In genomic region chr6:146298712-146299111, GRCm38 (mm10) we compare ENCODE assay signal across 10 mouse cellular contexts.
DNase-seq lines count a peak whose midpoint lies in the region; ATAC-seq and TF ChIP-seq lines count a peak whose summit lies in the region.
"Had no signal": no experiment of that assay in that cellular context is flagged by ENCODE, and none has a peak within 500 bp of the region (broad histone marks: within the 10 kb centered on the region; RNA-seq: fewer than 3 reads in every experiment).

No protein-coding gene starts in this region.

- TF ChIP-seq POLR2A in thymus, adult 2 months (IDR thresholded peaks at IDR 0.05; ENCODE audit: control insufficient read depth, extremely low read depth, insufficient read depth, low read length, poor library complexity): no peak

- H3K36me3 ChIP-seq in hindbrain, postnatal 0 days (ENCODE audit: insufficient read depth, low read length): no peaks in the 10 kb centered on the region
- no peaks in the 10 kb centered on the region for H3K36me3 ChIP-seq in hindbrain, embryonic 16.5 days (ENCODE audit: control insufficient read depth, insufficient read depth, low read length)
- H3K36me3 ChIP-seq in thymus, adult 2 months (ENCODE audit: control insufficient read depth, insufficient read depth, low read length): peaks cover 20% of the 10 kb centered on the region
- H3K36me3 ChIP-seq: liver, embryonic 13.5 days had no signal

- no peak overlapping the region for H3K4me3 ChIP-seq in hindbrain, postnatal 0 days (ENCODE audit: low read length)
- no peak overlapping the region for H3K4me3 ChIP-seq in hindbrain, embryonic 16.5 days (ENCODE audit: low read length)
- no peak overlapping the region for H3K4me3 ChIP-seq in thymus, adult 2 months (ENCODE audit: control insufficient read depth, insufficient read depth, low read length)
- H3K4me3 ChIP-seq: liver, embryonic 13.5 days had no signal

- H3K27me3 ChIP-seq in hindbrain, postnatal 0 days (ENCODE audit: insufficient read depth, low read length): no peaks in the 10 kb centered on the region
- H3K27me3 ChIP-seq in hindbrain, embryonic 16.5 days (replicated peaks; ENCODE audit: control insufficient read depth, insufficient read depth, low read length): no peaks in the 10 kb centered on the region
- H3K27me3 ChIP-seq in thymus, adult 2 months (ENCODE audit: control insufficient read depth, insufficient read depth, low read length): no peaks in the 10 kb centered on the region
- H3K27me3 ChIP-seq: liver, embryonic 13.5 days had no signal

- no peak for DNase-seq in hindbrain, postnatal 0 days (ENCODE audit: low spot score)
- DNase-seq in thymus, adult 2 months: peak; percentile 22
- no peak for DNase-seq in thymus, adult 18-20 months
- DNase-seq in adrenal gland, postnatal 4 days (ENCODE audit: low spot score in 2 of 2): no peak
- DNase-seq in right cerebral cortex, postnatal 14 days: no peak
- DNase-seq in right cerebral cortex, postnatal 36 days (ENCODE audit: low spot score in 2 of 2): no peak
- DNase-seq: kidney, postnatal 14 days; liver, embryonic 13.5 days had no signal

- no peaks in the 10 kb centered on the region for H3K9me3 ChIP-seq in hindbrain, postnatal 0 days (ENCODE audit: low read length)
- H3K9me3 ChIP-seq in hindbrain, embryonic 16.5 days (ENCODE audit: control insufficient read depth, low read length): no peaks in the 10 kb centered on the region
- H3K9me3 ChIP-seq: liver, embryonic 13.5 days had no signal

- TF ChIP-seq CTCF in hindbrain, postnatal 0 days (IDR thresholded peaks at IDR 0.05; ENCODE audit: low read depth): peak; percentile 55
- TF ChIP-seq CTCF in thymus, adult 2 months (IDR thresholded peaks at IDR 0.05; ENCODE audit: borderline replicate concordance, control insufficient read depth, extremely low read depth, insufficient read depth, low read length, poor library complexity): no peak

- H3K4me2 ChIP-seq in hindbrain, postnatal 0 days (ENCODE audit: low read depth, low read length): no peak overlapping the region
- H3K4me2 ChIP-seq in hindbrain, embryonic 16.5 days (ENCODE audit: low read length): no peak overlapping the region
- H3K4me2 ChIP-seq: liver, embryonic 13.5 days had no signal

- H3K27ac ChIP-seq in hindbrain, postnatal 0 days: no peak overlapping the region
- H3K27ac ChIP-seq in hindbrain, embryonic 16.5 days (ENCODE audit: low read depth, low read length): no peak overlapping the region
- H3K27ac ChIP-seq in thymus, adult 2 months (ENCODE audit: control insufficient read depth, insufficient read depth, low read length): no peak overlapping the region
- H3K27ac ChIP-seq: liver, embryonic 13.5 days had no signal

- 0 out of 2 replicates have a peak, but pooled peaks cover 3% of the 10 kb centered on the region for H3K4me1 ChIP-seq in hindbrain, postnatal 0 days (ENCODE audit: insufficient read depth, low read length)
- H3K4me1 ChIP-seq in hindbrain, embryonic 16.5 days (ENCODE audit: control insufficient read depth, insufficient read depth, low read depth, low read length): peaks cover 6% of the 10 kb centered on the region
- H3K4me1 ChIP-seq in thymus, adult 2 months (replicated peaks; ENCODE audit: control insufficient read depth, insufficient read depth, low read length): no peaks in the 10 kb centered on the region
- H3K4me1 ChIP-seq: liver, embryonic 13.5 days had no signal

- no peak for ATAC-seq in hindbrain, postnatal 0 days
- no peak for ATAC-seq in hindbrain, embryonic 16.5 days
- 0 out of 2 replicates have a peak, but pooled peaks have one; percentile 57 for ATAC-seq in erythroid progenitor cell, adult 5-6 weeks (replicated peaks; ENCODE audit: low FRiP score, poor library complexity, severe bottlenecking)

- no peak overlapping the region for H3K9ac ChIP-seq in hindbrain, postnatal 0 days (replicated peaks; ENCODE audit: low read length)
- H3K9ac ChIP-seq in hindbrain, embryonic 16.5 days (ENCODE audit: low read depth, low read length): no peak overlapping the region
- H3K9ac ChIP-seq: liver, embryonic 13.5 days had no signal
